Mouse (Mus musculus) left cerebral cortex, adult 8-10 months (tissue): ENCODE measurements at regions not wholly inside any gene's neighbourhood (a gene's known extent, or its start where the extent isn't known, plus 50 kb on each side); places are given as distances from the start of the nearest gene placed in this dataset.

Source experiments
- DNase-seq, 2 experiments: peaks; one replicate each; pipeline ENCODE4 v3.0.0; 2022; ENCODE audit warnings: low spot score in 2 of 2

GRCm38 (mm10) chr12:25240796-25241195 lies 143.9 kb upstream of the Id2 start:
- peak in 1 of 2 experiments; percentile 52 for DNase-seq

- DNase-seq: peak; percentile 18 to 36
Observed at GRCm38 (mm10) chr12:25240142-25240541, 143.2 kb upstream of the Id2 start.

- DNase-seq: no peak
Observed at GRCm38 (mm10) chr12:25235071-25235470, 138.1 kb upstream of the Id2 start.

- no peak for DNase-seq
Observed at GRCm38 (mm10) chr12:25234636-25235035, 137.7 kb upstream of the Id2 start.

- DNase-seq: no peak
Observed at GRCm38 (mm10) chr12:25233027-25233535, 136.1 kb upstream of the Id2 start.

GRCm38 (mm10) chr12:25232358-25233026 lies 135.6 kb upstream of the Id2 start:
- no peak for DNase-seq

- no peak for DNase-seq
Observed at GRCm38 (mm10) chr12:25228708-25229107, 131.8 kb upstream of the Id2 start.

- DNase-seq: no peak
Observed at GRCm38 (mm10) chr12:25227736-25228135, 130.8 kb upstream of the Id2 start.

- no peak for DNase-seq
Observed at GRCm38 (mm10) chr12:25224644-25225043, 127.7 kb upstream of the Id2 start.

- no peak for DNase-seq
Observed at GRCm38 (mm10) chr12:25224201-25224600, 127.3 kb upstream of the Id2 start.

GRCm38 (mm10) chr12:25223539-25223938 lies 126.6 kb upstream of the Id2 start:
- no peak for DNase-seq

GRCm38 (mm10) chr12:25220780-25221106 lies 123.8 kb upstream of the Id2 start:
- DNase-seq: no peak

GRCm38 (mm10) chr12:25220096-25220779 lies 123.3 kb upstream of the Id2 start:
- DNase-seq: no peak

GRCm38 (mm10) chr12:25219546-25219945 lies 122.6 kb upstream of the Id2 start:
- no peak for DNase-seq

GRCm38 (mm10) chr12:25216792-25217516 lies 120.0 kb upstream of the Id2 start:
- DNase-seq: no peak

GRCm38 (mm10) chr12:25215266-25215665 lies 118.3 kb upstream of the Id2 start:
- no peak for DNase-seq

- no peak for DNase-seq
Observed at GRCm38 (mm10) chr12:25213782-25214478, 117.0 kb upstream of the Id2 start.

GRCm38 (mm10) chr12:25211331-25211730 lies 114.4 kb upstream of the Id2 start:
- DNase-seq: no peak

- no peak for DNase-seq
Observed at GRCm38 (mm10) chr12:25210597-25210996, 113.7 kb upstream of the Id2 start.

GRCm38 (mm10) chr12:25209333-25209728 lies 112.4 kb upstream of the Id2 start:
- DNase-seq: no peak

GRCm38 (mm10) chr12:25208670-25209332 lies 111.9 kb upstream of the Id2 start:
- no peak for DNase-seq
